Mouse (Mus musculus): ENCODE results near the gene Fto.
A peak's percentile ranks its signal among the peaks of the same experiment; 100 is the strongest.

The Fto gene

DNA sequence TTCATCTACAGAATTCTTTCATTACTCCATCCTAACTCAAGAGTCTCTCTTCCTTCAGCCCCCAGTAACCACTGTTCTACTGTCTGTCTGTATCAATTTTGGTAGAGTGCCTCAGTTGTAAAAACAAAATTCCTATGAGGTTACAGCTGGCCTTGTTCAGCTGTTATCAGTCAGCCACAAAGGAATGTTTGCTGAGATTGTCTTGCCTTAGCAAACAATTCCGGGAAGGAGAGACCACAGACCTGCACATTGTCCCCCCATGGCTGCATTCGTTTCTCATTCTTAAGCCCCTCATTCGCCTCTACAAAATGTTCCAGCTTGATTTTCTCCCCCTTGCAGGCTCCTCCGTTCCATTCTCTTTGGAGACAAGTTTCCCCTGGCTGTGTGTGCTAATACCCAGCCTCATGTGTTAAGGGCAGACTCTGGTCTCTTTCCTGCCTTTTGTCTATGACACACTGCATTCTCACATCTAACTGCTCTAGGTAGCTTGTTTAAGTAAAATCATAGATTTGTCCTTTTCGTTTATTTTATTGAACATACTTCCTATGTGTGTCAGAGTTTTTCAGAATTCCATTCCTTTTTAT lies 111.3 kb downstream of the Fto start:
- Histone ChIP-seq H3K36me3 (ENCODE audit: insufficient read depth, low read length) (peaks cover 6% of the 10 kb centered on the region; the same call in 1 of the 2 replicates), H3K9me3 (ENCODE audit: low read length) (no peaks in the 10 kb centered on the region), H3K4me1 (replicated peaks; ENCODE audit: low read depth, low read length) (peaks cover 19% of the 10 kb centered on the region), H3K4me3 (replicated peaks; ENCODE audit: low read length) (no peak overlapping the region), H3K27me3 (ENCODE audit: insufficient read depth, low read length) (no peaks in the 10 kb centered on the region)
- no peak for TF ChIP-seq POU5F1 (IDR thresholded peaks at IDR 0.05; ENCODE audit: borderline replicate concordance, low read length)
- no peak for TF ChIP-seq CTCF (conservative IDR thresholded peaks at IDR 0.05; ENCODE audit: low read length)
- no peak for TF ChIP-seq NANOG (IDR thresholded peaks at IDR 0.05; ENCODE audit: borderline replicate concordance, low read length)

DNA sequence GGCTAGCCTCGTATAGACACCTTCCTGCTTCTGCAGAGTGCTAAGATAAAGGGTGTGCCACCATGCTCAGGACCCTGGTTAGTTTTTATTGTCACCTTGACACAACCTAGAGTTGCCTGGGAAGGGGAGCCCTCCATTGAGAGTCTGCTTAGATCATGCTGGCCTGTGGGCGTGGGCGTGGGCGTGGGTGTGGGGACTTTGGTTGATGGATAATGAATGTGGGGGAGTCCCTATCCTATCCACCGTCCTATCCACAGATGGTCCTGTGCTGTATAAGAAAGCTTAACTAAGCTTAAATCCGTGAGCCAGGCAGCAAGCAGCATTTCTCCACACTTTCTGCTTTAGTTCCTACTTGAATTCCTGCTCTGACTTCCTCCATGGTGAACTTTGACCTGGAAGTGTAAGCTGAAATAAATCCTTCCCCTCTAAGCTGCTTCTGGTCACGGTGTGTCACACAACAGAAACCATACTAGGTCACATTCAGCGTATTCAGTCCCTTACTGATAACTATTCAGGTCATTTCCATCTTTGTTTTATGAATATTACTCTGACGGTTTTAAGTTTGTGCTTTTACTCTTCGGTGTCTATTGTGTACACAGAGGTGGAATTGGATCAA lies 112.0 kb downstream of the Fto start:
- Histone ChIP-seq H3K4me3 (replicated peaks; ENCODE audit: low read length) (no peak overlapping the region), H3K4me1 (replicated peaks; ENCODE audit: low read depth, low read length) (peaks cover 27% of the 10 kb centered on the region), H3K27me3 (ENCODE audit: insufficient read depth, low read length) (no peaks in the 10 kb centered on the region), H3K9me3 (ENCODE audit: low read length) (no peaks in the 10 kb centered on the region), H3K36me3 (ENCODE audit: insufficient read depth, low read length) (peaks cover 6% of the 10 kb centered on the region; the same call in 1 of the 2 replicates)
- TF ChIP-seq CTCF (conservative IDR thresholded peaks at IDR 0.05; ENCODE audit: low read length) = no peak
- TF ChIP-seq NANOG (IDR thresholded peaks at IDR 0.05; ENCODE audit: borderline replicate concordance, low read length) = no peak
- TF ChIP-seq POU5F1 (IDR thresholded peaks at IDR 0.05; ENCODE audit: borderline replicate concordance, low read length) = no peak

DNA sequence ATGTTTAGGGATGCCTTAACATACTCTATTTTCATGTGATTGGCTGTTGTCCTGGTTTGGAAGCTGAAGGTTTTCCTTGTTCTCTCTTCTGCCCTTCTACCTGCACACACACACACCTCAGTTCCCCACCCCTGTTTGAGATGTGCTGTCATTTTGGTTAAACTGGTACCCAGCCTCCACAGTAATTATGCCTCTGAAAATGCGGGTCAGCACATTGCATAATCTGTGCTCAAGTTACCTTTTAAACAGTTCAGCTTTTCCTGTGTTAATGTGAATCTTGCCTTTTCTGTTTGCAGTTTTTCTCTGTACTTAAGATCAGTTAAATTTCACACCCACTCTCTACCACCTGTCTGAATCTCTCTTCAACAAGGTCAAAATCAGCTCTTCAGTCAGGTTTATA lies 113.2 kb downstream of the Fto start:
- H3K9me3 ChIP-seq (ENCODE audit: low read length) = no peaks in the 10 kb centered on the region
- H3K4me3 ChIP-seq (replicated peaks; ENCODE audit: low read length) = no peak overlapping the region
- TF ChIP-seq NANOG (IDR thresholded peaks at IDR 0.05; ENCODE audit: borderline replicate concordance, low read length) = no peak
- no peak for TF ChIP-seq POU5F1 (IDR thresholded peaks at IDR 0.05; ENCODE audit: borderline replicate concordance, low read length)
- no peak for TF ChIP-seq CTCF (conservative IDR thresholded peaks at IDR 0.05; ENCODE audit: low read length)
- peaks cover 32% of the 10 kb centered on the region for H3K4me1 ChIP-seq (replicated peaks; ENCODE audit: low read depth, low read length)
- peaks cover 6% of the 10 kb centered on the region; the same call in 1 of the 2 replicates for H3K36me3 ChIP-seq (ENCODE audit: insufficient read depth, low read length)
- no peaks in the 10 kb centered on the region for H3K27me3 ChIP-seq (ENCODE audit: insufficient read depth, low read length)

DNA sequence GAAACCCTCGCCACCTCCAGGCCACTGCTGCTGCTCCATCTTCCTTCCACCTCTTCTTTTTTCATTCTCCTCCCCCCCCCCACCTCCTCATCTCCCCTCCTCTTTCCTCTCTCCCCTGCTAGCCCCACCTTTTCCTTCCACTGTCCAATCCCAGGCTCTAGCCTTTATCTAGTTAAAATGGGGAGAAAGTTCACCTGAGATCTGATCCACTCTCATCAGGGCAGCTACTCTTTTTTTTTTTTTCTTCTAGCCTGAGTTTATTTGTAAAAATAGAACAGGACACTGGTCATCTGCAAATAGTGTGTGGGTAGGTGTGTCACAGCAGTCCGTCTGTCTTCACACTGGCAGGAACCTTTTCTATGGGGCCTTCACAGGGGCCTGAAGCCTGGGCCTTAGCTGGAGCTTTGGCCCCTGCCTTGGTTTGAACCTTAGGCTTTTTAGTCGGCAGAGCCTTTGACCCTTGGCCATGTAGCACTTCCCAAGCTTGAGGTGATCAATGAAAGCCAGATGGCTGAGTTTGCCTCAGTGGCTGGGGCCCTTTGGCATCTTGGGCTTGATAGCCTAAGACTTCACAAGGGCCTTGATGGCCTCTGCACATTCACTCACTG lies 117.1 kb downstream of the Fto start:
- H3K36me3 ChIP-seq (ENCODE audit: insufficient read depth, low read length) = peaks cover 6% of the 10 kb centered on the region; the same call in 1 of the 2 replicates
- TF ChIP-seq NANOG (IDR thresholded peaks at IDR 0.05; ENCODE audit: borderline replicate concordance, low read length) (no peak), CTCF (conservative IDR thresholded peaks at IDR 0.05; ENCODE audit: low read length) (no peak), POU5F1 (IDR thresholded peaks at IDR 0.05; ENCODE audit: borderline replicate concordance, low read length) (no peak)
- H3K4me3 ChIP-seq (replicated peaks; ENCODE audit: low read length) = no peak overlapping the region

DNA sequence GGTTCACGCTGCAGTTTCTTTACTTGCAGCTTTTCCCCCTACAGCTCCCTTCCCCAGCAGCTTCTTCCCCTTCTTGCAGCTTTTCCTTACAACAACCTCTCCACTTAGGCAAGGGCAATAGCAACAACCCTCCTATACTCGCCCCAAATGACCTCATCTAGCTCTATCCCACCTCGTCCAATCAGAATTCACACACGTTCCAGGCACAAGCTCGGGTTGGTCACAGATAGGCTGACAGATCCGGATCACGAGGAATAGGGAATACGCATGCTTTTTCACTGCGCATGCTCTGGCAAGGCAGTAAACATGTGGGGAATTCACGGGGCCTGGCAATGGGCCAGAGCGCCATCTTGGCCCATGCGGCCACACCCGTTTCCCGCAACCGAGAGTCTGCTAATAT lies 122.7 kb downstream of the Fto start:
- Histone ChIP-seq H3K4me3 (replicated peaks; ENCODE audit: low read length) (peak overlapping the region; percentile 60), H3K36me3 (ENCODE audit: insufficient read depth, low read length) (no peaks in the 10 kb centered on the region), H3K4me1 (replicated peaks; ENCODE audit: low read depth, low read length) (peaks cover 26% of the 10 kb centered on the region), H3K27me3 (ENCODE audit: insufficient read depth, low read length) (no peaks in the 10 kb centered on the region), H3K9me3 (ENCODE audit: low read length) (no peaks in the 10 kb centered on the region)
- no peak for TF ChIP-seq NANOG (IDR thresholded peaks at IDR 0.05; ENCODE audit: borderline replicate concordance, low read length)
- no peak for TF ChIP-seq CTCF (conservative IDR thresholded peaks at IDR 0.05; ENCODE audit: low read length)
- TF ChIP-seq POU5F1 (IDR thresholded peaks at IDR 0.05; ENCODE audit: borderline replicate concordance, low read length) = no peak

More for the DNA sequence above, 117.1 kb downstream of the Fto start:
- H3K9me3 ChIP-seq (ENCODE audit: low read length) = no peaks in the 10 kb centered on the region
- peaks cover 35% of the 10 kb centered on the region for H3K4me1 ChIP-seq (replicated peaks; ENCODE audit: low read depth, low read length)
- no peaks in the 10 kb centered on the region for H3K27me3 ChIP-seq (ENCODE audit: insufficient read depth, low read length)

DNA sequence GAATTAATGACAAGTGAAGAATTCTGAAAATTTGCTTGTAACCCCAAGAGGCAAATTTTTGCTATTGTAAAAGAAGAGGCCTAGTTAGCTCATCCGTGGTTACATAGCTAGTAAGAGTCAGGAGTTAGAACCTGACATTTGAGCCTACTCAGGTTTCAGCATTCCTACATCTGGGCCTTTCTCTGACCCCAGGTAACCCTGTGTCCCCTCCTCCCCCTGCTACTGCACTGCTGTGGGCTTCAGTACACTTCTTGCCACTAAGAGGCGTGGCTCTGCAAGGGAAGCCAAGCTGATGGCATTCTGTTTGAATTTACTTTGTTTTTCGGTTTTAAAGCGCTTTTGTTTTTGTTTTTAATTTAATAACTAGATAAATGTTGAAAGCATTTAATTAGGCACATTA lies 130.6 kb downstream of the Fto start:
- Histone ChIP-seq H3K9me3 (ENCODE audit: low read length) (no peaks in the 10 kb centered on the region), H3K4me3 (replicated peaks; ENCODE audit: low read length) (no peak overlapping the region), H3K27me3 (ENCODE audit: insufficient read depth, low read length) (no peaks in the 10 kb centered on the region), H3K36me3 (ENCODE audit: insufficient read depth, low read length) (no peaks in the 10 kb centered on the region), H3K4me1 (replicated peaks; ENCODE audit: low read depth, low read length) (peaks cover 35% of the 10 kb centered on the region)
- TF ChIP-seq POU5F1 (IDR thresholded peaks at IDR 0.05; ENCODE audit: borderline replicate concordance, low read length) = no peak
- no peak for TF ChIP-seq NANOG (IDR thresholded peaks at IDR 0.05; ENCODE audit: borderline replicate concordance, low read length)
- TF ChIP-seq CTCF (conservative IDR thresholded peaks at IDR 0.05; ENCODE audit: low read length) = no peak

DNA sequence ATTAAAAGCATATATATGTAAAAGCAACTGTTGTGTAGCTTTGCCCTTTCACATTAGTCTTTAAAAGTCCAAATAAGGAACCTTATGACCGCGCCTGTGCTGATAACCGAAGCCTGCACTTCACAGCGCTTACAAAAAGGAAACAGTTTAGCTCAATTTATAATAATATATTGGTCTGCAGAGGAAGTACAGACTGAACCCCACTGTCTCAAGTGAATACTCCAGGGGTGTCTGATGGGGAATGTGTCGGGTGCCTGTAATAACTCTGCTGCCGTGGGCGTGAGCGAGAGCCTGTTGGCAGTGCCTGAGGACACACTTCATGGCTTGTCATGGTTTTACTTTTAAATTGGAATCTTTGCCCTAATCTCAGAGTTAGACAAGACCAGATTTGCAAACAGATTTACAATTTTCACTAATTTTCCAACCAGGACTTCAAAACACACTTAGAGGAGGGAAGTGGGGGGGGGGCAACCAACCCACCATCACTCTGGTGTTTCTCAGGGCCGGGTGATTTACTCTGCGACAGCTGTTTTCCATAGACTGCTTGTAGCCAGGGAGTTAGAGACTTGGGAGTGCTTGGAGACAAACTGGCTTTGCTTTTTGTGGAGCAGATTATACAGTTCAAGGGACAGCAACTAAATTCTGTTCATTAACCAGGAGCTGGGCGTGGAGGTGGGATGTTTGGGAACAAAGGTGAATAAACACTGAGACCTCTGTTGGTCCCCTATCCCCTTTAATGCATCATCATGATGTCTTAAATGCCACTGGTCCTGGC lies 131.5 kb downstream of the Fto start:
- Histone ChIP-seq H3K4me1 (replicated peaks; ENCODE audit: low read depth, low read length) (peaks cover 35% of the 10 kb centered on the region), H3K4me3 (replicated peaks; ENCODE audit: low read length) (no peak overlapping the region), H3K9me3 (ENCODE audit: low read length) (no peaks in the 10 kb centered on the region), H3K27me3 (ENCODE audit: insufficient read depth, low read length) (no peaks in the 10 kb centered on the region), H3K36me3 (ENCODE audit: insufficient read depth, low read length) (no peaks in the 10 kb centered on the region)
- TF ChIP-seq POU5F1 (IDR thresholded peaks at IDR 0.05; ENCODE audit: borderline replicate concordance, low read length) (no peak), NANOG (IDR thresholded peaks at IDR 0.05; ENCODE audit: borderline replicate concordance, low read length) (no peak)

DNA sequence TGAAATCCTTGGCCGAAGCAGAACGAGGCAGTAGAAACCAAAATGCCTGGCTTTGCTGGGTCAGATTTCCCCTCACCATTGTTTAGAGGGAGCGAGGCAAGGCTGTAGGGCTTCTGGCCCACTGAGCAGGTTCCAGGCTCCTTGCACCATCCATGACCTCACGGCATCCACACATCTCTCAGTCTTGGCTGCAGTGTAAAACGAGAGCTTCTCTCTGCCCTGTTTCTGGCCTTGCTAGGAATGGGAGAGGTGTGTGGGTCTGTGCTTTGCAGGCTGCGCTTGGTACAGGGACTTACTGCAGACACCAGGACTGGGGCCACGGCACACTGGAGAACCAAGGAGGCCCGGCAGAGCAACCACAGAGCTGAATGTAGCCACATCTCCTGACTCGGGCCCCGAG lies 132.2 kb downstream of the Fto start:
- H3K9me3 ChIP-seq (ENCODE audit: low read length) = no peaks in the 10 kb centered on the region
- H3K36me3 ChIP-seq (ENCODE audit: insufficient read depth, low read length) = no peaks in the 10 kb centered on the region
- H3K27me3 ChIP-seq (ENCODE audit: insufficient read depth, low read length) = no peaks in the 10 kb centered on the region
- no peak overlapping the region for H3K4me3 ChIP-seq (replicated peaks; ENCODE audit: low read length)
- H3K4me1 ChIP-seq (replicated peaks; ENCODE audit: low read depth, low read length) = peaks cover 35% of the 10 kb centered on the region
- TF ChIP-seq NANOG (IDR thresholded peaks at IDR 0.05; ENCODE audit: borderline replicate concordance, low read length) (no peak), CTCF (conservative IDR thresholded peaks at IDR 0.05; ENCODE audit: low read length) (no peak), POU5F1 (IDR thresholded peaks at IDR 0.05; ENCODE audit: borderline replicate concordance, low read length) (no peak)
